Mouse (Mus musculus): ENCODE results near the gene Fam43b. TPM values are rescaled to one million over a fixed set of nuclear protein-coding genes. Genes with fewer than 3 reads are reported as not detected.
"Not testable (repeated sequence)": the region's sequence is repeated elsewhere in the genome, so short reads cannot be mapped to it uniquely, and the experiment has no call there.

Gene Fam43b
- 9.1 and 11.1 TPM in 2 replicates for polyA plus RNA-seq (2015; fragmentation: Nextera tagmentation; extraction: Ambion mirVana)

DNA sequence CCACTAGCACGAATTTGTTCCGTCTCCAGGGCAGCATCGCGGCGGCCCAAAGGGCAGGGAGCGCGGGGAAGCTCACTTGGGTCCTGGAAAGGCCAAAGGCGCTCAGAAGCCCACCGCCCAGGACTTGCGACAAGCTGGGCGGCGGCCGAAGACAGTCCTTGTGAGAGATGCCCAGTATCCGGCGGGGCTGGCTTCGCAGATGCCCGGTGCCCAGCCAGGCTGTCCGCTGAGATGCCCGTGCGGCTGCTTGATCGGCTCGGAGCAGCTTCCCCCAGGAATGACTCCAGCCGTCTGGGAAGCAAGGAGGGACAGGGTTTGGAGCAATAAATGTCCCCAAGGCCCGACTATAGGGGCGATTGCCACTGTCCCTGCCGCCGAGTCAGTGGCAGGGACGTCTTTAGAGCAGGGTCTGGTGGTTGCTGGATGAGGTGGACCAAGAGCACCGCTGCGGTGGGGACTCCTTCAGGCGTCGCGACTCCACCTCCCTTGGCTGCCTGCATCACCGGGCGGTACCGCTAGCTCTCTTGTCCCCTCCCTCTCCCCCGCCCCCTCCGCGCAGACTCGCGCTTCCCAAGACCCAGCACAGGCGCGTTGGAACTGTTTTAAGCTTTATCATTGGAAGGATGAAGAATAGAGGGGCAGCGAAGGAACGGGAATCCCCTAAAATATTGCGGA is at the start of gene Fam43b:
TSS of gene Fam43b (minus strand) at position 558 of the 675 bp plus-strand sequence.
- Histone ChIP-seq H3K4me2 (peak within 1 kb of the TSS; percentile 92), H3K9me3 (no peaks in the 10 kb centered on the region), H3K4me1 (peaks cover 23% of the 10 kb centered on the region; the same call in 1 of the 2 replicates), H3K27me3 (replicated peaks) (peaks cover 68% of the 10 kb centered on the region), H3K4me3 (peak within 1 kb of the TSS; percentile 53), H3K36me3 (replicated peaks) (no peaks in the 10 kb centered on the region), H3K27ac (0 out of 2 replicates have a peak within 1 kb of the TSS, but pooled peaks have one; percentile 2), H3K9ac (peak within 1 kb of the TSS; percentile 60)
- ATAC-seq (replicated peaks), result peak; percentile 68
- 1% methylated on average over 46 of the region's 46 CpGs for WGBS

DNA sequence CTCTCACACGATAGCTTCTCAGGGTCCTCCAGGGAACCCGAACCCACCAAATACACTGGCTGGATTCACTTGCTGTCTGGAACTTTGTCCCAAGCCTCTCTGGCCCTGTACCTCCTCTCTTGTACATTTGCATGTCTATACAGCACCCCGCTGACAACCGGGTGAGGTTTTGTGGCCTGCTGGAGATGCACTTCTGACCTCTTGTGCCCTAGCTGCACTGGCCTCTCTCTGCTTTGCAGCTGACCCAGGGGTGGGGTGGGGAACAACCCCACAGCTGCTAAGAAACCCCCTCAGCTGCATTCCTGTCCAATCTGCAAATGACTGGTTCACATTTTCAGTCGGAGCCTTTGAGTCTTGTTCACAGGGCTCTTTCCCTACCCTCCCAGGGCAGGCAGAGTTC is 48.6 kb upstream of the Fam43b start:
- H3K4me2 ChIP-seq, result no peak overlapping the region
- WGBS, result 5% methylated on average over 5 of the region's 5 CpGs
- no peak overlapping the region for H3K9ac ChIP-seq
- peaks cover 29% of the 10 kb centered on the region for H3K4me1 ChIP-seq
- H3K27ac ChIP-seq, result no peak overlapping the region
- peaks cover 11% of the 10 kb centered on the region for H3K36me3 ChIP-seq (replicated peaks)
- H3K27me3 ChIP-seq (replicated peaks), result no peaks in the 10 kb centered on the region
- ATAC-seq (replicated peaks), result no peak
- no peaks in the 10 kb centered on the region for H3K9me3 ChIP-seq
- H3K4me3 ChIP-seq, result no peak overlapping the region

DNA sequence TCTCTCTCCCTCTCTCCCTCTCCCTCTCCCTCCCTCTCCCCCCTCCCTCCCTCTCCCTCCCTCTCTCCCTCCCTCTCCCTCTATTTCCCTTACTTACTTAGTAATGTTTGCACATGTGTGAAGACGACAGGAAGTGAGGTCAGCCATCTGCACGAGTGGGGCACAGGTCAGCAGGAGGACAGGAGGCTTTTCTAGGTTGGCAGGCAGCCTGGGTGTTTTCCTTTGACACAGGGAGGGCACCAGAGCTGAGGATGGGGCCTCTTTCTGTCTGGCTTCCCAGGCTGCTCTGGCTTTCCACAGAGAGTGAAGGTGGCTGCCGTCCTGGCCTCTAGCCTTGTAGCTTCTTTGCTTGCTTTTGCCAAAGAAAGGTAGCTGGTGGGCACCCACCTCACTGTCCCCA is 43.7 kb upstream of the Fam43b start:
- peaks cover 12% of the 10 kb centered on the region for H3K4me1 ChIP-seq
- H3K36me3 ChIP-seq (replicated peaks), result peaks cover 33% of the 10 kb centered on the region
- H3K9me3 ChIP-seq, result no peaks in the 10 kb centered on the region
- H3K9ac ChIP-seq, result no peak overlapping the region
- H3K4me3 ChIP-seq, result no peak overlapping the region
- H3K27me3 ChIP-seq (replicated peaks), result no peaks in the 10 kb centered on the region
- 73% methylated on average over 3 of the region's 3 CpGs for WGBS
- H3K4me2 ChIP-seq, result no peak overlapping the region
- no peak for ATAC-seq (replicated peaks)
- H3K27ac ChIP-seq, result no peak overlapping the region

DNA sequence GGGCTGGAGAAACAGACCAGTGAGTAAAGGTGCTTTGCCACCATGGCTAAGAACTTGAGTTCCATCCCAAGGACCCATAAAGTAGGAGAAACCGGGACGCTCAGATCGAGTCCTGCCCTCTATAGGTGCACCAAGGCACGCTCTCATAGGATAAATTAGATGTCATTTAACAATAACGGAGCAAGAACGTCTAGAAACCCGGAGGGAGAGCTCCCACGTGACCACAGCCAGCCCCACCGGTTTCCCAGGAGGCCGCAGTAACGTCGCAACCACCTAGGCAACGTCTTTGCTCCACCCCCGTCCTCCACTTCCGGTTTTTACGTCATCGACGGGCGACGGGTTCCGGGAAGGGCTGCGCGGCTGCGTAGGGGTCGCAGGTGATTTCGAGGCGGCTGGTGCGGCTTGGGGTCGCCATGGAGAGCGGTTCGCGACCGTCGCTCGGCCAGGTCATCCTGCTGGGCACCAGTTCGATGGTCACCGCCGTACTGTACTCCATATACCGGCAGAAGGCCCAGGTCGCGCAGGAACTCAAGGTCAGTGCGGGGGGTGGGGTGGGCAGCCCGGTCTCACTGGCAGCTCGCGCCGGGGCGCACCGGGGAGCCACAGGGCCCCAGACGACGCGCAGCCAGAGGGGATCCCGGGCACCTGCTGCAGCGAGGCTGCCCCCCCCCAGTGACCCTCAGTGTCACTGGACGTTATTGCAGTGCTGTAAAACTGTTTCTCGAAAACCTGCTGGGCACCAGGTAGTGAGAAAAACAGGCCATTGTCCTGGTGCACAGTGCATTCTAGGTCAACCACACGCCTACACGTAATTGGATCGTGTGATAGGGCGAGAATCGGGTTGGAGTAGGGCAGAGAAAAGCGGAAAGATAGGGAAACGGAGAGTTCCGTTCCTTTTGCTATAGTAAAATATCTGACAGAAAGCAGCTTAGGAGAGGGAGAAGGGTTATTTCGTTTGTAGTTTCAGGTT is 38.3 kb upstream of the Fam43b start, which contains the start of gene Mul1:
TSS of gene Mul1 (plus strand) at position 325 of the 970 bp plus-strand sequence.
- Histone ChIP-seq H3K9me3 (no peaks in the 10 kb centered on the region), H3K36me3 (replicated peaks) (peaks cover 21% of the 10 kb centered on the region)

DNA sequence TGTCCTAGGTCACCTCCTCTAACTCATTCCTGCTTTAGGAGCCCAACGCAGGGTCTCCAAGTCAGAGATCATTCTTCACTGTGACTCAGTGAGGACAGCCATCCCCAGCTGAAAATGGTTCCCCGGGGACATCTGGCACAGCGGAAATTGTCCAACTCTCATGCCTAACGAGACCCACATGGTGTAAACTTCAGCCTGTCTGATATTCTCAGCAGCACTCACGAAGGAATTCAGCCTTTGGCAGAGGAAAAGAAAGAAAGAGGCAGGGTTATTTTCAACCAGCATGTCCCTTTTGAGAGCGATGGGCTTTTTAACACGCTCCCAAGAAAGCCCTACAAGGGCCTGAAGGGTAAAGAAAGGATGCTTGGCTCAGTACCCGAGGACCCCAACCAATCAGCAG is 35.0 kb upstream of the Fam43b start:
- H3K9me3 ChIP-seq, result no peaks in the 10 kb centered on the region
- H3K27me3 ChIP-seq (replicated peaks), result 0 out of 2 replicates have a peak, but pooled peaks cover 17% of the 10 kb centered on the region
- no peak for ATAC-seq (replicated peaks)
- WGBS, result 55% methylated on average over 8 of the region's 8 CpGs
- H3K4me1 ChIP-seq, result peaks cover 17% of the 10 kb centered on the region
- no peaks in the 10 kb centered on the region; the same call in 1 of the 2 replicates for H3K36me3 ChIP-seq (replicated peaks)
- H3K27ac ChIP-seq, result no peak overlapping the region
- no peak overlapping the region for H3K9ac ChIP-seq
- H3K4me3 ChIP-seq, result no peak overlapping the region
- no peak overlapping the region for H3K4me2 ChIP-seq

More for the DNA sequence above, 38.3 kb upstream of the Fam43b start, which contains the start of gene Mul1:
- peak within 1 kb of the TSS; percentile 61 for H3K4me2 ChIP-seq
- peaks cover 13% of the 10 kb centered on the region for H3K4me1 ChIP-seq
- peak within 1 kb of the TSS; percentile 81 for H3K27ac ChIP-seq
- H3K9ac ChIP-seq, result peak within 1 kb of the TSS; percentile 60
- peak; percentile 93 for ATAC-seq (replicated peaks)
- 2% methylated on average over 63 of the region's 64 CpGs for WGBS
- H3K4me3 ChIP-seq, result peak within 1 kb of the TSS; percentile 70
- 0 out of 2 replicates have a peak, but pooled peaks cover 14% of the 10 kb centered on the region for H3K27me3 ChIP-seq (replicated peaks)

DNA sequence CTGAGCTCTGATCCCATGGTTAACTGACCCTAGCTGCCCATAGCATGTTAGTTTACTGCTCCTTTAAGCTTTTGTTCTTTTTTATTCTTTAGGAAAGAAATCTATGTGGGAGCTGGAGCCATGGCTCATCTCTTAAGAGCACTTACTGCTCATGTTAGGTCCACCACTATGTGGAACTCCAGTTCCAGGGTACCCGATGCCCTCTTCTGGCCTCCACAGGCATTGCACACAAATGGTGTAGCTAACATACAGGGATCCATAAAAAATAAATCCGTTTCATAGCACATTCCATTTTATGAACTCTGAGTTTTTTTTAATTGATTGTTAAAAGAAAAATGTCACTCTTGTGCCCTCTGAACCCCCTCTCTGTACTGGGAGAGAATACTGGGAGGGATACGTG is 33.5 kb upstream of the Fam43b start:
- Histone ChIP-seq H3K4me3 (no peak overlapping the region), H3K9ac (no peak overlapping the region), H3K9me3 (no peaks in the 10 kb centered on the region), H3K27me3 (replicated peaks) (0 out of 2 replicates have a peak, but pooled peaks cover 17% of the 10 kb centered on the region), H3K36me3 (replicated peaks) (no peaks in the 10 kb centered on the region), H3K4me1 (peaks cover 3% of the 10 kb centered on the region; the same call in 1 of the 2 replicates), H3K4me2 (no peak overlapping the region), H3K27ac (no peak overlapping the region)
- ATAC-seq (replicated peaks), result no peak
- WGBS, result 46% methylated on average over 3 of the region's 3 CpGs

DNA sequence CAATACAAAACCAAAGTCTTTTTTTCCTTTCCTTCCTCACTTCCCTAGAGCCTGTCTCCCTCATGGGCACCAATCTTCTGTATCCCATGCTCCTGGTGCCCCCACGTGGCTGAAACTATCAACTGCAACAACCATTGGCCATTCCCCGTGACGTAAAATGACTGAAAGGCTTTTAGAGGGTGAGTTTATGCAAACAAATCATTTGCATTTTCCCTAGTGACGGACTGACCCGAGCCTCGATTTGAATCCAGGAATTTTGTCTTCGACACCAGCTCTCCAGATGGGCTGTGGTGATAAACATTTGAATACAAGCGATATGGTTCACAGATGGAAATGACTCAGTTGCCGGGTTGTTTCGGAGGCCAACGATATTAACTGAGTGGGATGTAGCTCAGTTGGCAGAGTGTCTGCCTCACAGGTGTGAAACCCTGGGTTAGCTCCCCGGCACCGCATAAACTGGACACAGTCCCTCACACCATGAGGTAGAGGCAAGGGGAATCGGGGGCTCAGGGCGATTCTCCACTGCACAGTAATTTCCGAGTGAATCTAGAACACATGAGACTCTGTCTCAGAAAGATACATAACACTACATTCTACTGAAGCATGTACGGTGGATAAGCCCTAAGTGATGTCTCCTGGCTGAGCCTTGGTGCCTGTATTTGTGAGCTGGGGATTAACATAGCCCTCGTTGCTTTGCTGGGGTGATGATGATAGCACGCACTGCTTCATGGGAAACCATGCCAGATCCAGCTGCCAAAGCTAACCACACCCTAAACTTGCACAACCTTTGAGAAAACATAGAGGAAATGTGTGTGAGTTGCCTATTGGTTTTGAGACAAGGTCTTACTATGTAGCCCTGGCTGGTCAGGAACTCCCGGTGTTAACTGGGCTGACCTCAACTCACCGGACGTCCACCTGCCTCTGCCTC is 30.7 kb upstream of the Fam43b start:
- H3K27me3 ChIP-seq (replicated peaks), result 0 out of 2 replicates have a peak, but pooled peaks cover 12% of the 10 kb centered on the region
- 37% methylated on average over 22 of the region's 22 CpGs for WGBS
- ATAC-seq (replicated peaks), result 0 out of 2 replicates have a peak, but pooled peaks have one; percentile 50
- no peak overlapping the region for H3K4me3 ChIP-seq
- peak overlapping the region; percentile 30; the same call in 1 of the 2 replicates for H3K4me2 ChIP-seq
- H3K27ac ChIP-seq, result no peak overlapping the region
- H3K36me3 ChIP-seq (replicated peaks), result no peaks in the 10 kb centered on the region
- no peaks in the 10 kb centered on the region for H3K9me3 ChIP-seq
- H3K4me1 ChIP-seq, result peaks cover 3% of the 10 kb centered on the region; the same call in 1 of the 2 replicates
- no peak overlapping the region; the same call in 1 of the 2 replicates for H3K9ac ChIP-seq

DNA sequence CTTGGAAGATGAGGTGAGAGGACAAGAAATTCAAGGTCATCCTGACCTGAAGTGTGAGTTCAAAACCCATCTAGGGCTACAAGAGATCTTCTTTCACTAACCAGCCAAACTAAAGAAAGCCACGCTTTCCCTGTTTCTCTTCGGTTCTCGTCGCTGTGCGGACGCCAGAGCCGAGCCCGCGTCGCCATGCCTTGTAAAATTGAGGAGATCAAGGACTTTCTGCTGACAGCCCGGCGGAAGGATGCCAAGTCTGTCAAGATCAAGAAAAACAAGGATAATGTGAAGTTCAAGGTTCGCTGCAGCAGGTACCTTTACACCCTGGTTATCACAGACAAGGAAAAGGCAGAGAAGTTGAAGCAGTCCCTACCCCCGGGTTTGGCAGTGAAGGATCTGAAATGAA is 29.3 kb upstream of the Fam43b start:
- not testable (repeated sequence) for H3K4me3 ChIP-seq; H3K4me2 ChIP-seq; H3K4me1 ChIP-seq; H3K9ac ChIP-seq; H3K36me3 ChIP-seq (replicated peaks); ATAC-seq (replicated peaks); H3K9me3 ChIP-seq; H3K27me3 ChIP-seq (replicated peaks); H3K27ac ChIP-seq
- 92% methylated on average over 14 of the region's 14 CpGs for WGBS

DNA sequence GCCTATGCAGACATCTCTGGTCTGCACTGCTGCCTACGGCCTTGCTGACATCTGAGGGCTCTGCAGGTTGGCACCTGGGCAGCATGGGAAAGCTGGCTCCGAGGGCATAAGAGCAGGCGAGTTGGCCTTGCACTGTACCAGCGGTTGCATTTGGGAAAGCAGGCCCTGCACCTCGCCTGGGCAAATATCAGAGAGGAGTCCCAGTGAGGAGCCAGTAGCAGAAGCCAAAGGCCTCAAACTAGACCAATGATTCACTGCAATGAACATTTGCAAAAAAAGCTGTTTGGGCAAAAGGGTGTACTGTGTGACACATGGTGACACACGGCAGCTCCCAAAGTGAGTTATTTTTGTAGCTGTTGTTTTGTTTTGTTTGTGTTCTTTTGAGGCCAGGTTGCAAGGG is 28.7 kb upstream of the Fam43b start:
- no peak overlapping the region for H3K9ac ChIP-seq
- ATAC-seq (replicated peaks), result no peak
- no peak overlapping the region for H3K4me3 ChIP-seq
- H3K9me3 ChIP-seq, result no peaks in the 10 kb centered on the region
- no peak overlapping the region for H3K27ac ChIP-seq
- no peaks in the 10 kb centered on the region for H3K36me3 ChIP-seq (replicated peaks)
- WGBS, result 85% methylated on average over 6 of the region's 6 CpGs
- 0 out of 2 replicates have a peak, but pooled peaks cover 3% of the 10 kb centered on the region for H3K27me3 ChIP-seq (replicated peaks)
- no peak overlapping the region for H3K4me2 ChIP-seq
- peaks cover 3% of the 10 kb centered on the region; the same call in 1 of the 2 replicates for H3K4me1 ChIP-seq

DNA sequence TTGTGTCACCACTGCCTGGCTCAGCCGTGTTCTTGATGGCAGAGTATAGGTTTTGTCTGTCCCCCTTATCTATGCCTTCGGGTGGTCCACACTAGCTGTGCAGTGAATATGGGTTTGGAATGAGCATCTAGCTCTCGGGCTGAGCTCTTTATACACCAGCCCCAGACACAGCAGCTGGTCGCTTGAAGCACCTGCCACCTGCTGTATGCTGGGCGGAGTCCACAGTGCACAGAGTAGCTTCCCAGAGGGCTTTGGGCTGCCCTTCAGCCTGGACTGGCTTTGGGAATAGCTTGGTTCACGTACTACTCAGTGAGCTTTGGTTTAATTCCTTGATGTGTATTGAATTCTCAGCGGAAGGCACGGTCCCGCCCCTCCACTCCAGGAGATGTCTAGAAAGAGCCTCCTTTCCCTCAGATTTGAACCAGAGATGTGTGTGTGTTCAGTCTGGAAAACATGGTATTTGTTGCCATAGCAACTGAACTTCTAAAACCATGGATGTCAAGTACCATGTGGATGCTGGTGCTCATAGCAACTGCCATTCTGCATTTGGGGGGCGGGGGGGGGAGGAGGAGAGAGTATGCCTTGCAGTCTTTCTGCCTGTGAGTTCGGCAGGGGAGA is 22.1 kb upstream of the Fam43b start:
- peaks cover 3% of the 10 kb centered on the region; the same call in 1 of the 2 replicates for H3K27me3 ChIP-seq (replicated peaks)
- H3K9me3 ChIP-seq, result no peaks in the 10 kb centered on the region
- peak; percentile 78 for ATAC-seq (replicated peaks)
- peak overlapping the region; percentile 69 for H3K27ac ChIP-seq
- peaks cover 29% of the 10 kb centered on the region for H3K4me1 ChIP-seq
- H3K4me2 ChIP-seq, result no peak overlapping the region
- WGBS, result 35% methylated on average over 11 of the region's 11 CpGs
- H3K9ac ChIP-seq, result no peak overlapping the region
- H3K4me3 ChIP-seq, result no peak overlapping the region
- no peaks in the 10 kb centered on the region for H3K36me3 ChIP-seq (replicated peaks)

DNA sequence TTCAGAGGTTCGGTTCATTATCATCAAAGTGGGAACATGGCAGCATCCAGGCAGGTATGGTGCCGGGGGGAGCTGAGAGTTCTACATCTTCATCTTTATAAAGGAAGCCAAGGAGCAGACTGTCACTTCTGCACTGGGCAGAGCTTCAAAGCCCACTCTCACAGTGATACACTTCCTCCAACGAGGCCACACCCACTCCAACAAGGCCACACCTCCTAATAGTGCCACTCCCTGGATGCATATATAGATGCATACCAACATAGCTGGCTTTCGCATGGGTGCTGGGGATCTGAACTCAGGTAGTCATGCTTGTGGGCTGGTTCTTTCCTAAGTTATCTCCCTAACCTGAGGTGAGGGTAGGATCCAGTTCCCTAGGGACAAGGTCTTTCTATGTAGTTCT is 21.6 kb upstream of the Fam43b start:
- Histone ChIP-seq H3K9ac (no peak overlapping the region), H3K4me2 (no peak overlapping the region), H3K27me3 (replicated peaks) (peaks cover 3% of the 10 kb centered on the region; the same call in 1 of the 2 replicates), H3K4me3 (no peak overlapping the region), H3K27ac (peak overlapping the region; percentile 69), H3K36me3 (replicated peaks) (no peaks in the 10 kb centered on the region), H3K9me3 (no peaks in the 10 kb centered on the region), H3K4me1 (peaks cover 29% of the 10 kb centered on the region)
- WGBS, result 89% methylated on average over 4 of the region's 4 CpGs
- peak; percentile 57 for ATAC-seq (replicated peaks)

Measured in midbrain, embryonic 15.5 days (tissue).